Mouse (Mus musculus) left cerebral cortex, adult 8-10 months (tissue): Measurements from ENCODE around the gene Msh2. TPM values are rescaled to one million over a fixed set of nuclear protein-coding genes. Genes with fewer than 3 reads are reported as not detected.

Experiments used
- total RNA-seq, 4 experiments: library from RNA; stranded (reverse); gene quantifications; 2 replicates each; pipeline ENCODE4 v1.2.4; 2022

Msh2 gene
- total RNA-seq, 4 experiments from 2014 or later = 32.0 to 39.4 (median 35.4) TPM

Other genes with a start within 250 kb of the Msh2 start
- not detected for gene Stpg4, start 244.6 kb upstream of the Msh2 start, total RNA-seq
- gene Calm2, start 225.4 kb upstream of the Msh2 start, total RNA-seq = 1,000 to 10,000 TPM; 2,138 to 2,258 (median 2,232) TPM
- under 1 TPM in 2 of 4 experiments, not detected in 2; 0.25 to 0.27 TPM for gene Epcam, start 36.4 kb upstream of the Msh2 start, total RNA-seq
- gene Kcnk12, start 125.7 kb downstream of the Msh2 start, total RNA-seq = 10 to 100 TPM; 21.2 to 24.0 (median 23.4) TPM
- gene Rpl36-ps4, start 248.6 kb downstream of the Msh2 start, total RNA-seq = not detected